Mouse (Mus musculus) kidney, postnatal 25 days (tissue): ENCODE data around the gene Lrrn1.

Experiments used
- DNase-seq, 2 experiments: peaks; one replicate each; pipeline ENCODE4 v3.0.0; 2021; ENCODE audit warnings: mixed read lengths in 2 of 2

Gene Lrrn1

GRCm38 (mm10) chr6:107605151-107605550 lies 75.6 kb downstream of the Lrrn1 start:
- no peak for DNase-seq

DNA sequence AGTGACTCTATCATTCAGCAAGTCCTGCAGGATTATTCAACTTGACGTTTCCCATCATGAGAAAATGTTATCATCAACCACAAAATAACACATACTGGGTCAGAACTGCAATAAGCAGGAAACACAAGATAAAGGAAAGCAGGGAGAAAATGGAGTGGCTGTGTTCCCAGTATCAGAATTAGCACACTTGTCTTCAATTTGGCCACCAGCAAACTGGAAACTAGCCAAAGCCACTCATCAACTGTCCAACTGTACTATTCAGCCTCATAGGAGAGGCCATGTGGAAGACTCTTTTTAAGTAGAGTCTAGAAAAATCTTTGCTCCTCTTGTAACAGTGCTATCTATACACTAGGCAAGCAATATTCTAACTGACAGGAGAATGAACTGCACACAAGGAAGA lies 84.7 kb downstream of the Lrrn1 start:
- no peak for DNase-seq
